Mouse (Mus musculus) limb, embryonic 12.5 days (tissue): Measurements from ENCODE around the gene Tpst2. TPM values are rescaled to one million over a fixed set of nuclear protein-coding genes. Genes with fewer than 3 reads are reported as not detected.

ENCODE experiments used
- ATAC-seq: fragments of 200-750 bp; cut with Nextera tagmentation; 2 replicates; pipeline ENCODE4 v1.8.0; 2017; ENCODE audit warnings: low read depth, moderate TSS enrichment; ENCODE audit not compliant: insufficient number of reproducible peaks, insufficient read depth, low FRiP score, low TSS enrichment
- H3K27ac ChIP-seq: fragments of 300-500 bp; sonication (generic); 2 replicates; pipeline ENCODE4 v1.5.1; 2016; ENCODE audit warnings: mild to moderate bottlenecking, moderate library complexity
- H3K27me3 ChIP-seq: fragments of 300-500 bp; sonication (generic); 2 replicates; pipeline ENCODE4 v1.6.1; 2016; ENCODE audit warnings: mild to moderate bottlenecking, moderate library complexity
- H3K36me3 ChIP-seq: fragments of 300-500 bp; sonication (generic); 2 replicates; pipeline ENCODE4 v1.6.1; 2016; ENCODE audit warnings: mild to moderate bottlenecking, moderate library complexity
- H3K4me1 ChIP-seq: fragments of 300-500 bp; sonication (generic); replicated peaks from 2 replicates; pipeline ENCODE4 v1.6.1; 2016
- H3K4me2 ChIP-seq: fragments of 300-500 bp; sonication (generic); 2 replicates; pipeline ENCODE4 v1.6.1; 2016; ENCODE audit warnings: mild to moderate bottlenecking, moderate library complexity
- H3K4me3 ChIP-seq: fragments of 300-500 bp; sonication (generic); replicated peaks from 2 replicates; pipeline ENCODE4 v1.5.1; 2016; ENCODE audit warnings: mild to moderate bottlenecking
- H3K9ac ChIP-seq: fragments of 300-500 bp; sonication (generic); replicated peaks from 2 replicates; pipeline ENCODE4 v1.6.1; 2016; ENCODE audit warnings: mild to moderate bottlenecking, moderate library complexity
- H3K9me3 ChIP-seq: fragments of 300-500 bp; sonication (generic); 2 replicates; pipeline ENCODE4 v1.6.1; 2016; ENCODE audit warnings: mild to moderate bottlenecking, moderate library complexity
- WGBS: fragments of 180-500 bp; shearing (Covaris S2); methylation state at CpG from one replicate; pipeline ENCODE4 v1.1.7; 2016; 5-methylcytosine and 5-hydroxymethylcytosine counted together
- polyA plus RNA-seq: library from polyadenylated mRNA; unstranded; fragments of >200 nt; fragmentation: Nextera tagmentation; extraction: Ambion mirVana; gene quantifications from 2 replicates; pipeline ENCODE4 v1.2.1, GENCODE M21; 2016

Gene Tpst2
- polyA plus RNA-seq, 1 experiment from 2014 or later: 35.9 TPM

DNA sequence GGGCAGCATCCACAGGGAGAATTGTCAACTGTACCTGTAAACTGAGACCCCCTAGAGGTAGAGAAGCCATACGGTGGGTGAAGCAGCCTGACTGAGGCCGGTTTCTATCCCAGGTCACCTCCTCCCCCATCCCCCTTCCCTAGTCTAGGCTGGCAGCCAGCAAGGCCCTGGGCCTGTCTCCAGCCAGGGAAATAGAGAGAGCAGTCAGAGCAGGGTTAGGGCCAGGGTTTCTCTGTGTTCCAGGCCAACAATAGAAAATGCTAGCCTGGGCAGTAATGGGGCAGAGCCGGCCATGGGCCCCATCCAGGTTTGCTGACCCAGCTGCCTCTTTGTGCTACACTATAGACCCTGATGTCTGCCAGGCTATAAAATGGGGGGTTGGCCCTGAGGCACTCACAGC lies 21.1 kb upstream of the Tpst2 start, which contains the start of gene Crybb1:
Gene Crybb1 (plus strand): TSS at position 390 of the 400 bp plus-strand sequence.
- H3K27ac ChIP-seq: 0 out of 2 replicates have a peak within 1 kb of the TSS, but pooled peaks have one; percentile 7
- H3K27me3 ChIP-seq: peaks cover 46% of the 10 kb centered on the region
- WGBS: 47% methylated on average over 3 of the region's 3 CpGs
- no peaks in the 10 kb centered on the region for H3K36me3 ChIP-seq
- H3K4me3 ChIP-seq: no peak within 1 kb of the TSS
- no peak for ATAC-seq
- H3K9me3 ChIP-seq: no peaks in the 10 kb centered on the region
- H3K4me1 ChIP-seq: peaks cover 38% of the 10 kb centered on the region
- no peak within 1 kb of the TSS for H3K9ac ChIP-seq
- H3K4me2 ChIP-seq: no peak within 1 kb of the TSS

DNA sequence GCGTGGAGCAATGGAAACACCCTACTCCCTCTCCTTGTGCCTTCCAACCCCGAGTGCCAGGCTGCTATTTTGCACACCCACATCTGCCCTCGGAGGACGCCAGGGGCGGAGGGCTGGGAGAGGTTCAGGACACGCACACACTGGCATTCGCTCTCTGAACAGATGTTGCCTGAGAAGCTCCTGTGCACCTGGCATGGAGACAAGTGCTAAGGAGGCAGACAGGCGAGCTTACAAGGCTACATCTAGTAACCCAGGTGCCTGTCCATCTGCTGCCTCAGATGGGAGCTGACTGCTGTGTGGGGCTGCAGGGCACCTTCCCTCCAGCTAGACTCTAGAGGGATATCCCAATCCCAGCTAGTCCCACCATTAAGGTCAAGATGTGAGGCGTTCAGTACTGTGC lies 20.0 kb upstream of the Tpst2 start:
- peaks cover 46% of the 10 kb centered on the region for H3K27me3 ChIP-seq
- no peak for ATAC-seq
- 0 out of 2 replicates have a peak overlapping the region, but pooled peaks have one; percentile 7 for H3K27ac ChIP-seq
- H3K9ac ChIP-seq: no peak overlapping the region
- peaks cover 38% of the 10 kb centered on the region for H3K4me1 ChIP-seq
- no peaks in the 10 kb centered on the region for H3K9me3 ChIP-seq
- H3K36me3 ChIP-seq: no peaks in the 10 kb centered on the region
- no peak overlapping the region for H3K4me2 ChIP-seq
- WGBS: 81% methylated on average over 9 of the region's 9 CpGs
- H3K4me3 ChIP-seq: no peak overlapping the region

DNA sequence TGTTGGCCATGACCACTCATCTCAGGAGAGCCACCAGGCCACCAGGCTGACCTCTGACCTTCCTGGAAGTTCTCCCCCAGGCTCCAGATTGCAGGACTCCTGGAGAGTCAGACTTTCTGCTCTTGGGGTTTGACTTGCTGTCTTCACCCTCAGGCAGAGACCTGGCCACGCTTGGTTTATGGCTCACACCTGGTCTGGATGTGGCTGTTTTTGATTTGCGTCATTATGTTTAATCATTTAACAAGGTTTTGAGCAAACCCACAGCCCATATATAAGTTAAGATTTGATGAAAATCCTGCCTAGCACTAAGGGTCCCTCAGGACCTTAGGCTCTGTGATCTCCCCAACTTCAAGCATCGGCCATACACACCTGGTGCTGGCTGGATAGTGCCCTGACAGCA lies 18.6 kb upstream of the Tpst2 start:
- ATAC-seq: peak; percentile 43; the same call in 1 of the 2 replicates
- H3K4me1 ChIP-seq: peaks cover 38% of the 10 kb centered on the region
- H3K27ac ChIP-seq: no peak overlapping the region
- H3K9ac ChIP-seq: no peak overlapping the region
- H3K4me3 ChIP-seq: no peak overlapping the region
- H3K4me2 ChIP-seq: no peak overlapping the region
- H3K27me3 ChIP-seq: peaks cover 38% of the 10 kb centered on the region
- H3K9me3 ChIP-seq: no peaks in the 10 kb centered on the region
- no peaks in the 10 kb centered on the region for H3K36me3 ChIP-seq
- WGBS: 29% methylated on average over 3 of the region's 3 CpGs

DNA sequence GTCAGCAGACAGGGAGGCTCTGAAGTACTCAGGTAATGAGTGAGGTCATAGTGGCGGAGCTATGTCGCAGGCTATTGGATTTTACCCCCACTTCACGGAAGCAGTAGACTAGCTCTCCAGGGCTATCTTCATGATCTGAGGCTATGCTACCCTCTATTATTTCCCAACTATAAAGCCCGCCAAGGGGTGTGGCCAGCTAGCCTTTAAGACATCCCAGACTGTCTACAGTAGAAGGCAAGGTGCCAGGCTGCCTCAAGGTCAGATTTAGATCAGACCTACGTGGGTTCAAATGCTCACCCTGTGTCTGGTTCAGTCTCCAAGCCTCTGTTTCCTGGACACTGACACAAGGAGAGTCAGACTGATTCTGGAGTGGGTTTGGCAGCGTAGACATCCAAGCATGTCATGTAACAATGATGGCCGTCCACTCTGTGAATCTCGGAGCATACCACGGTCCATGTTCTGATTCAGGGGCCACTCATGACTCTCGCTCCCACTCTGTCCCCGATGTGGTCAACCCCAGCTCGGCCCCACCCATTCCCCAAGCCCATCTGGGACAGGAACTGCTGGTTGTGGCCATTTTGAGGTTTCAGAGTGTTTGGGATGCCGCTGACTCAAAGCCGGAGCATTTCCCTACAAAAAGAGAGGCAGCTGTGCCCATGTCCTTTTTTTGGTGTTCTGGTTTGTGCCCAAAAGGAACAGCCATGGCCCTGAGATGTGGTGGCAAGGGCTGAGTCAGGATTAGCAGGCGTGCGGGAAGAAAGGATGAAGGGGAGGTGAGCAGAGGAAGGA lies 16.4 kb upstream of the Tpst2 start:
- peaks cover 30% of the 10 kb centered on the region for H3K4me1 ChIP-seq
- ATAC-seq: no peak
- no peak overlapping the region for H3K9ac ChIP-seq
- peaks cover 47% of the 10 kb centered on the region for H3K27me3 ChIP-seq
- H3K27ac ChIP-seq: no peak overlapping the region
- no peak overlapping the region for H3K4me3 ChIP-seq
- no peak overlapping the region for H3K4me2 ChIP-seq
- H3K9me3 ChIP-seq: no peaks in the 10 kb centered on the region
- no peaks in the 10 kb centered on the region for H3K36me3 ChIP-seq
- 90% methylated on average over 16 of the region's 16 CpGs for WGBS

DNA sequence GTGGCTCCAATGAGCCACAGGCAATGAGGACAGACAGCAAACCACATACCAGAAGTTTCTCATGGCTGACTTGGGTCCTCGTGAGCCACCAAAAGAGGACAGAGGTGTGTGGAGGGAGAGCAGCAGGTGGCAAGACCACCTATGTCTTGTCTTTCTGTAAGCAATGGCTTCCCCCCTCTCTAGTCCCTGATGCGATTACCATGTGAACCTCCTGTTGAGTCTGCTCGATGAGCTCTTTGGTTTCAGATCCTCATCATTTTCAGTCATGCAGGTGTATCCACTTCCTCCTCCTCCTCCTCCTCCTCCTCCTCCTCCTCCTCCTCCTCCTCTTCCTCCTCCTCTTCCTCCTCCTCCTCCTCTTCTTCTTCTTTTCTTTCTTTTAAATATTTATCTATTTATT lies 15.7 kb upstream of the Tpst2 start:
- Histone ChIP-seq H3K27ac (no peak overlapping the region), H3K4me2 (no peak overlapping the region), H3K9ac (no peak overlapping the region), H3K4me1 (peaks cover 26% of the 10 kb centered on the region), H3K4me3 (no peak overlapping the region), H3K9me3 (no peaks in the 10 kb centered on the region), H3K36me3 (no peaks in the 10 kb centered on the region), H3K27me3 (peaks cover 43% of the 10 kb centered on the region)
- WGBS: 90% methylated on average over 3 of the region's 3 CpGs
- no peak for ATAC-seq

DNA sequence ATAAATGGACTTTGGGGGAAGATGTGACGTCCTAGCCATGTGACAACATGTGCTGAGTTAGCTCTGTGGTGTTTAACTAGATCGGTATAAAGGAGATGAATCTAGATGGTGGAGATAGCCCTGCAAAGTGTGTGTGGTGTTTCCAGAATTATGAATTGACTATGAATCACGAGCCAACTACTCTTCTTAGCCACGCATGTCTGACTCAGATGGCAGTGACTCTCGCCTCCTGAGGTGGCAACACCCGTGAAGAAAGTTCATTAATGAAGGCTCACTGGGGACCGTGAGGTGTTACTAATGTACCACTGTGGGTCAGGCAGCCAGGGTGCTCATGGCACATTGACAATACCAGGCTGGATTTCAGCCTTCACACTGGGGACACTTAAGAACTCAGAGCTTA lies 12.4 kb upstream of the Tpst2 start:
- Histone ChIP-seq H3K9me3 (no peaks in the 10 kb centered on the region), H3K27me3 (peaks cover 69% of the 10 kb centered on the region), H3K9ac (no peak overlapping the region), H3K36me3 (no peaks in the 10 kb centered on the region), H3K4me3 (no peak overlapping the region), H3K4me1 (peaks cover 7% of the 10 kb centered on the region), H3K4me2 (no peak overlapping the region), H3K27ac (no peak overlapping the region)
- WGBS: 89% methylated on average over 7 of the region's 7 CpGs
- no peak for ATAC-seq

DNA sequence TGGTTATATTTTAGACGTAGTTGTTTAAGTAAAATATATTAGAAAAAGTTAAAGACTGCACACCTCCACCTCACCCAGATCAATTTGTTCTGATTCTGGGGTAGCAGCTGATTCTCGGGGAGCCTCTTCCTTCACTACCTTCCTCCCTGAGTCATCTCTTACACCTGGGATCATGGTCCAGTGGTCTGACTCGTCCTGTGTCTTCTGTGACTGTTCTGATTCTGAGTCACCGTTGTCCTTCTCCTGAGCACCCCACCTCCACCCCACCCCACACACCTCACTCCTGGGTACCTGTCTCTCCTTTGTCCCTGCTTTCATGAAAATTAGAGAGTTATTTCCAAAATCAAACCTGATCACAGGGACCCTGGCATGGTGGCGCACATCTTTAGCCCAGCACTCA lies 11.4 kb upstream of the Tpst2 start:
- 87% methylated on average over 5 of the region's 5 CpGs for WGBS
- no peaks in the 10 kb centered on the region for H3K36me3 ChIP-seq

DNA sequence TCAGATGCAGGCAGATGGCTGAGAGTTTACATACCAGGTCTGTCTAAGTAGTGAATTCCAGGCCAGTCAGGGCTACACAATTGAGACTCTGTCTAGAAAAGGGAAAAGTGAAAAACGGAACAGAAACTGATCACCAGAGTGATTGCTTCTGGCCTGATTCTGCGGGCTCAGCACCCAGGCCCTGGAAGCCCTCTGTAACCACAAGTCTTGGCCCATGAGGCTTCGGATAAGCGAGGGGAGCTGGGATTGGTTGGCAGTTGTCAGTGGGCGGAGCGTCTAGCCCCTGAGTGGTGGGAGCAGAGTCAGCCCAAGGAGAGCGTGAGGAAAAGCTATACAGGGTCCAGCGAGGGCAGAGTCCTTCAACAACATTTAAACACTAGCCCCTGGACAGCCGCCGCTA lies 11.0 kb upstream of the Tpst2 start:
- no peak overlapping the region for H3K9ac ChIP-seq
- H3K9me3 ChIP-seq: no peaks in the 10 kb centered on the region
- WGBS: 5% methylated on average over 10 of the region's 10 CpGs
- H3K27me3 ChIP-seq: peaks cover 66% of the 10 kb centered on the region
- H3K4me3 ChIP-seq: peak overlapping the region; percentile 12; the same call in 1 of the 2 replicates
- H3K4me1 ChIP-seq: peaks cover 10% of the 10 kb centered on the region
- peak overlapping the region; percentile 49 for H3K4me2 ChIP-seq
- ATAC-seq: peak; percentile 63; the same call in 1 of the 2 replicates
- H3K27ac ChIP-seq: no peak overlapping the region
- no peaks in the 10 kb centered on the region for H3K36me3 ChIP-seq

More for the DNA sequence above, 11.4 kb upstream of the Tpst2 start:
- no peak for ATAC-seq
- no peak overlapping the region for H3K27ac ChIP-seq
- H3K4me3 ChIP-seq: no peak overlapping the region
- no peaks in the 10 kb centered on the region for H3K9me3 ChIP-seq
- peaks cover 10% of the 10 kb centered on the region for H3K4me1 ChIP-seq
- peaks cover 67% of the 10 kb centered on the region for H3K27me3 ChIP-seq
- no peak overlapping the region for H3K9ac ChIP-seq
- H3K4me2 ChIP-seq: peak overlapping the region; percentile 49; the same call in 1 of the 2 replicates

DNA sequence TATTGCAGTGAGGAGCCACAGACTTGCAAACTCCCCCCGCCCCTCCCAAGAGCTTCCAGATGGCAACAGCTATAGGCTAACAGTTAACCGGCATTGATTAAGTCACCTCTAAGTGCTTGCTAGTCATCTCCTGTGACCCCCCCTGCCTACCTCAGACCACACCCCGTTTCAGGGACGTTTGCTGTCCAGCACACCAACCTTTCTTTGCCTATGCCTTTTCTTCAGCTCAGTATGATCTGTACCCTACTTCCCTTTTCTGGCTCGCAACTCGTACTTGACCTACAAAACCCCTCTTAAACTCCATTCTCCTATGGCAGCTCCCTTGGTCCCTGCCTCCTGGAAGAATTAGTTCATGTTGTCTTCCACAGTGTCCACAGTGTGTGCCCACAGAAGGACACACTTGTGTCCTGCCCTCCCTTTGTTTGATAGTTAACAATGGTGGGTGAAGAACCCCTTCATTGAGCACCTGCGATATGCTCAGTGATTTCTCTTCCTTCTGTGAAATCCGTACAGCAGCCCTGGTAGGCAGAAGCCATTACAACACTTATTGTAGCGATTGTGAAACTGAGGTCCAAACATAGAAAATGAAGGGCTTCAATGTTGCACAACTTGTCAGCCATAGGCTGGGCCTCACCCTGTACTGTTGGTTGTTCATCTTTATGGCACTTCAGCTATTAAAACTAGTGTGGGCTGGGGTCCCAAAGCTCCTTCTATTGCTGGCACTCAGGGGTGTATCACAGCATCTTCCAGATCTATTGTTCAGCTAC lies 10.3 kb upstream of the Tpst2 start:
- H3K36me3 ChIP-seq: no peaks in the 10 kb centered on the region
- peaks cover 66% of the 10 kb centered on the region for H3K27me3 ChIP-seq
- peaks cover 16% of the 10 kb centered on the region for H3K4me1 ChIP-seq
- no peak overlapping the region for H3K9ac ChIP-seq
- H3K4me3 ChIP-seq: peak overlapping the region; percentile 12; the same call in 1 of the 2 replicates
- 56% methylated on average over 9 of the region's 9 CpGs for WGBS
- H3K4me2 ChIP-seq: peak overlapping the region; percentile 49
- ATAC-seq: no peak
- H3K9me3 ChIP-seq: no peaks in the 10 kb centered on the region
- H3K27ac ChIP-seq: no peak overlapping the region

DNA sequence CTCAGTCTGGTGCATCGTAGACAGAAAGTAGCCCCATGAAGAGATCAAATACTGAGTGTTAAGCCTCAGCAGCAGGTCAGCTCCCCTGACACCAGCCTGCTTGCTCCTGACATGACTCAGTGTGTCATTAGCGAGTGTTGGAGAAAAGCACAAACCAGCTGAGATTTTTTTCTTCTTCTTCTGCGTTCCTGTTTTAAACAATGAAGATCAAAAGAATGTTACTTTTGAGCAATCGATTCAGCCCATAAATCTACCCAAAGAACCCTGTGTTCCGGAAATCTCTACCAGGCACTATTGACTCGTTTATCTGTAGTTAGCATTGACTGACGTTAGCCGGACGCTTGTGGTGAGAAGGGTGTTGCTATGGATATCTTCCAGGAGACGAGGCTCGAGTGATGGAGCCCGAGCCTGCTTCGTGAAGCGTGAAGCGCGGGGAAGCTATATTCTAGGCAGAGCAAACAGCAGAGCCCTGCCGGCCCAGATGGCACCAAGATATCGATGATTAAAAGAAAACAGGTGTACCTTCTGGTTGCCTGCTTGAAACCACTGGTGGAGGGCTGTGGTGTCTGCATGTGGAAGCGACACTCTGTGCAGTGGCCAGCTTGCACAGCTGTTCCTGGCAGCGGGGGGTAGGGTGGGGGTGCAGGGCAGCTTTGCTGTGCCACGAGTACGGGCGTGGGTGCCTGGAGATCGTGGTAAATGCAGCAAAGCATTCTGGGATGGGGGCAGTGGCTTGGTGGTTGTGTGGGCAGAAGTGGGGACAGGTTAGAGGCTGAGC lies 5.5 kb upstream of the Tpst2 start:
- Histone ChIP-seq H3K27me3 (peaks cover 48% of the 10 kb centered on the region), H3K36me3 (no peaks in the 10 kb centered on the region), H3K27ac (no peak overlapping the region), H3K4me2 (no peak overlapping the region), H3K4me1 (peaks cover 20% of the 10 kb centered on the region), H3K4me3 (no peak overlapping the region), H3K9me3 (no peaks in the 10 kb centered on the region), H3K9ac (no peak overlapping the region)
- 55% methylated on average over 24 of the region's 24 CpGs for WGBS
- ATAC-seq: no peak

DNA sequence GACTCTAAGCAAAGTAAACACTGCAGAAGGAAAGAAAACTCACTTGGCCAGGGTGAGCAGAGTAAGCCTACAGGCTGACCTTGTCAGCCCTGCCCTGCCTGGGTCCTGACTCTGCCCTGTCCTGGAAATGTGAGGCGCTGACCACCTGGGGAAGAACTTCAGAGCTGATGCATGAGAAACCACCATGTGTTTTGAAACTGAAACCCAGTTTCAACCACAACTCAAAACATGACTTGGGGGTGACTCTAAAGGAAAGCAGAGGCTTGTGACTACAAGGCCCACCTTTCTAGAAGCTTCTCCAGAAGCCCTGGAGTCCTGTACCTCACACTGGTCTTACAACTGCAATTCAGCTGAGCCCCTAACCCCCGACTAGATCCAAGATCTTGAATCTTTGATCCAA lies 3.6 kb upstream of the Tpst2 start:
- no peaks in the 10 kb centered on the region for H3K9me3 ChIP-seq
- peaks cover 29% of the 10 kb centered on the region for H3K4me1 ChIP-seq
- H3K27me3 ChIP-seq: peaks cover 29% of the 10 kb centered on the region
- no peak overlapping the region for H3K9ac ChIP-seq
- H3K4me2 ChIP-seq: no peak overlapping the region
- no peak overlapping the region for H3K27ac ChIP-seq
- no peak overlapping the region for H3K4me3 ChIP-seq
- no peaks in the 10 kb centered on the region for H3K36me3 ChIP-seq
- ATAC-seq: no peak
- 73% methylated on average over 2 of the region's 2 CpGs for WGBS
